Mouse (Mus musculus): ENCODE measurements at regions not wholly inside any gene's neighbourhood (a gene's known extent, or its start where the extent isn't known, plus 50 kb on each side); places are given as distances from the start of the nearest gene placed in this dataset.

DNA sequence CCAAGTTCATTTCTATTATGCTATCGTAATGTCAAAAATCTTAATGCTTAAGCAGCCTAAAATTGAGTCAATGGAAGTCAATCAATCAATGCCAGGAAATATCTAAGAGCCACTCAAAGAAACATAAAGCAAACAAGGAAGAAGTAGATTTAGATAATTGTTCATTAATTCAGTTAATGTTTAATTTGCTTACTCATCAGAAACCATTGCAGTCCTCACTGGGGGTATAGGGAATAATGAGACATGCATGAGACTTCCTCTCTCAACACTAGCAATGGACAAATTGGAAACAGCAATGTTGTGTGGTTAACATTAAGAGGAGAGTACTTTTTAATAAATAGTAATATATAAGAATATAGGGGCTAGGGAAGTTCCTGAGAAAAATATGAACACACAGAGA is 209.9 kb downstream of the Etaa1 start:
- no peak for DNase-seq (ENCODE audit: low spot score in 2 of 2)

DNA sequence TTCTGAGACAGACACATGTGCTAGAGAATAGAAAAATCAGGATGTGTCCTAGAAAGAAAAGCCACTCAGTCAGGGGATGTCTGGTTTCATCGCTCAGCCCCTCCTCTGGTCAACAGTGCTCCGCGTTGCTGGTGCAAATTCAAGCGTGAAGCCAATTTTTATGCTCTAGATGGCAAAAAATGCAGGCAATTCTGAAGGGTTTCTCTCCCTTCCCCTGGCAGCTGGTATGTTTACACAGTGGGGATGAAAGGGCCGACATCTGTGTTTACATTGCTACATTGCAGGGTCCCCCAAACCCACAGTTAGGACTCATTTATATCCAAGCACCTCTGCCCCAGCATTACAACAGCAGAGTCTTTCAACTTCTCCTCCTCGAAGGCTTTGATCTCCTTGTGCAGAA is 203.3 kb downstream of the Etaa1 start:
- DNase-seq (ENCODE audit: low spot score in 2 of 2), result no peak

DNA sequence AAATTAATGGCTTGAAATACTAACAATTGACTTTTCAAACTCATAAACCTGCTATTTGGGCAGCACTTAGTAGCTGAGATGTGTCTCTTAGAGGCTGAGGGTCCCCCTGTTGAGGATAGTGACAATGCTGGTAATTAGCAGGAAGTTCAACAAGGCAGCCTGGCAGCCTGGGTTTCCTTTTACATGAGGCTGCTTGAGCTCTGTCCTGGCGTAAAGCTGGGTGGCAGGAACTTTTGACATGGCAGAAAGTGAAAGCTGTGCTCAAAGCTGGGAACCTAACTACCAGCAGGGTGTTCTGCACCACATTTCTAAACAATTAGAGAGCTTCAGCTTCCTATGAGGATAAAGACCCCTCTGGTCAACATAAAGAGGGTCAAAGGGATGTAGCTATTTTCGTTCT is 194.5 kb downstream of the Etaa1 start:
- no peak for DNase-seq (ENCODE audit: low spot score in 2 of 2)

DNA sequence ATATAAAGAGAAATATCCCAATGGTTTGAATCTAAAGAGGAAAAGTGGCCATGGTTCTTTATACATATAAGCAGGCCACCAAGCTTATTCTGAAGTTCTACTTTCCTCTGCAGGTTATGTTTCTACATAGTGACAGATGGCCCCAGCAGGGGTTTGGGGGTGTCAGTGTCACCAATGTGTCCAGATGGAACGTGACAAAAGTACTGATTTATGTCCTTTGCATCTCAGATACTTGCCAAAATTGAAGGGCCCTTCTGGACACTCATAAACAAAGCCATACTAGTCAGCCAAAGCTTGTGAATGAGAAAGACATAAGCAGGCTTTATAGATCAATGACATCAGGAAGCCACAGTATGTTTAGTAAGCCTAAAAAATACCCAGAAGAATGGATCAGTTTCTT is 190.3 kb downstream of the Etaa1 start:
- no peak for DNase-seq (ENCODE audit: low spot score in 2 of 2)

DNA sequence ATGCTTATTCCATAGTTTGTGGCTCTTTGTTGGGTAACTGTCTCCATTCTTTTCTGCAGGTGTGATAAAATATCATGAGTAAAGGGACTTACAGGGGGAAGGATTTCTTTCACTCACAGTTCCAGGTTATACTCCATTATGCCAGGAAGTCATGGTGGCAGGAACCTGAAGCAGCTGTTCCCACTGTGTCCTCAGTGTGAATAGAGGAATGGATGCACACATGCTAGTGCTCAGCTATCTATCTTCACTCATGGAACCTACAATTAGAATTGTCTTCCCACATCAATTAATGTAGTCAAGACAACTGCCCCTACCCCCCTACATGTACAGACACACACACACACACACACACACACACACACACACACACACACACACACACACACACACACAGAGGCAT is 189.5 kb downstream of the Etaa1 start:
- no peak for DNase-seq (ENCODE audit: low spot score in 2 of 2)

DNA sequence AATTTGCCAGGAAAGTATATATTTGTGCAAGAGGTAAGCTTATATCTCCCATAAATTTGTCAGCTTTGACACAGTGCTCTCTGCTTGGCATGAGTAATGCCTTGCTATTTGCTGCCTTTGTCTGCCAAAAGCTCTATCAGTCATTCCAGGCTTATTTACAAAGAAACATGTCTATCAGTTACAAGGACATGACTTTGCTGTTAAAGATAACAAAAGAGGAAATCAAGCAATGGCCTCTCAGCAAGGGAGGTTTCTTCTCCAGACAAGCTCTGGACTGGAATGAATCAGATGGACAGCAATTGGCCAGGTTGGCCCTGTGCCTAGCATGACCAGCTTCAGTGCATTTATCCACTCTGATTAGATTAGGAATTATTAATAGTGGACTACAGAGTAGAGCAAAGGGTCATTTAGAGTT is 185.3 kb downstream of the Etaa1 start:
- DNase-seq (ENCODE audit: low spot score in 2 of 2), result peak in 1 of 2 experiments; percentile 39

DNA sequence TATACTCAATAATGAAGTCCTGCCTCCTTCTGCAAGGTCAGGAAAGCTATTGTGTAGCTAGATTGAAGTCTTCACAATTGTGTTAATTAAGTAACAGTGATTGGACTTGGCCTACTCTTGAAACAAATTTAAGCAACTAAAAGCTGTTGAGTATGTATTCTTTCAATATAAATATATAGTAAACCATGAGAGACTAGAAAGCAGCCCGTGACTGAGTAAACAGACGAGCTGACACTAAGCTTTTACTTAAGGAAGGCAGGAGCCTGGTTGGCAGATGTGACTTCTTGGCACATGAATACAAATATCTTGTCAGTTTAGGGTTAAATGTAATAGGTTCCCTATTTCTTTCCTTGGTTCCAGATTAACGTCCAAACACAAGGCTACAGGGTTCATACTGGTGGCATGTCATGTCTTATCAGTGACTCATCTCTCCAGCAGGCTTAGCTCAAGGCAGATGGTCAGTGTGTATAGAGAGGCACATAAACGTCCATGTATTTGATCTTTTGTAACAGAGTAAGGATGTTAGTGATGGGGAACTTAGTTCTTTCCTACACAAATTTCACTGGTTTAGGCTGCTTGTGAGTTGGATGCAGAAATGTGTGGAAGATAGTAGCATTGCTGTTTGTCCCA is 184.7 kb downstream of the Etaa1 start:
- DNase-seq (ENCODE audit: low spot score in 2 of 2), result no peak

DNA sequence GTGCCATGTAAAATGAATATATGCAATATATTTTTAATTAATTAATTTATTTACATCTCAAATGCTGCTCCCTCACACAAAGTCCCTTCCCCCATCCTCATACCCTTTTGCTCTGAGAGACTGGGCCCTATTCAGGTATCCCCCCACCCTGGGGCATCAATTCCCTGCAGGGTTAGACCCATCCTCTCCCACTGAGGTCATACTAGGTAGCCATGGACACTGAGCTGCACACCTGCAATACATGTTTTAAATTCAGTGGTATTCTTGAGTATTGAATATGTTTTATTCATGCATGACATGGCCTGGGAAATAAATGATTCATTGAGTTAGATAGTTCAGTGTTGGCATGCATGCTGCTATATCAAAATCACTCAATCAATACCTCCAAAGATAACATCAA is 156.0 kb downstream of the Etaa1 start:
- no peak for DNase-seq (ENCODE audit: low spot score in 2 of 2)

DNA sequence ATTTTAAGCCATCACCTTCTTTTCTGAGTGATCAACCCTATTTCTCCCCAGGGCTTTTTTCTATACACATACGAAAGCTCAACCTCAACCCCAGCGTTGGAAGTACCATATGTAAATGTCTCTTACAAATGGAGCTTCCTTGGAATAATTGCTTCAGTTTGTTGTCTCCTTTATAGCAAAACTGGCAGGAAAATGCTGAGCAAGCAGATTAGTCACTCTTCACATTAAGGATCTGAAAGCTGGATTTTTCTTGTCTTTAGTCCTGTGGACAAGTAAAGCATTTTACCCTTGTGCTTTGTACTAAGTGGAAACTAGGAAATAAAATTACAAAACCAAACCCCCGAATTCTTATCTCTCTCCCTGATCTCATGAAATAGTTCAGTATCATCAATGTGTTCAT is 145.8 kb downstream of the Etaa1 start:
- DNase-seq (ENCODE audit: low spot score in 2 of 2), result no peak

DNA sequence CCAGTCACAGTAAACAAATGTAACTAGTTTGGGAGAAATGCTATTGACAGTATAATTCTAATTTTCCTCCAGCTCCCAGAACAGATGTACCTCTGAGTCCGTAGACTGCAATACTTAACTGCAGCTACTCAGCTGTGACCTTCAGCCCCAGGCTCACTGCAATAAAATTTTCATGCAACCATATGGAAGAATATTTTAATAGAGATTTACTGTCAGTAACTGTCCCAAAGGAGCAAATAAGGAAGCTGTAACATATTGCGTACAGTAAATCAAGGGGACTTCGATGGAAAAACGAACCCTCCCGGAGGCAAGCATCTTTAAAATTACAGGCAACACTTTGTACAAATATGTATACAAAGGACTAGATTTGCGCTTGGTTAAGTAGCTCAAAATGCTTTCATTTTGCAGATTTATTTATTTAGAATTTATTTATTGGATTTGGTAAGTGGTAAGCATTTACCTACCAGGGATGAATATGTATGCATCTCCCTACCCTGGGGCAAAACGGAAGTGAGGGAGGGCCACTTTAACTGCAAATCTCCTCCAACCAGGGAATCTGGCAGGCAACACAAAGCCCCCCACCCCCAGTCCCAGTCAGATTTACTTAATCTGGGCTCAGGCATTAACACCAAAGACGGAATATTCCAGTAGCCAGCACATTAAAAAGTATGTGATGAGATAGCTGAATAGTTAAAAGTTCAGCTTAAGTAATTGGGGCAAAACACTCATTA is 141.7 kb downstream of the Etaa1 start:
- no peak for DNase-seq (ENCODE audit: low spot score in 2 of 2)

DNA sequence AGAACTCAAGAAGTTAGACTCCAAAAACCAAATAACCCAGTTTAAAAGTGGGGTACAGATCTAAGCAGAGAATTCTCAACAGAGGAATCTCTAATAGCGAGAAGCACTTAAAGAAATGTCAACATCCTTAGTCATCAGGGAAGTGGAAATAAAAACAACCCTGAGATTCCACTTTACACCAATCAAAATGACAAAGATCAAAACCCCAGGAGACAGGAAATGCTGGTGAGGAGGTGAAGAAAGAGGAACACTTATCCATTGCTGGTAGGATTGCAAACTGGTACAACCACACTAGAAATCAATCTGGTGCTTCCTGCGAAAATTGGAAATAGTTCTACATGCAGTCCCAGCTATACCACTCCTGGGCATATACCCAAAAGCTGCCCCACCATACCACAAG is 111.0 kb downstream of the Etaa1 start:
- no peak for DNase-seq (ENCODE audit: low spot score in 2 of 2)

DNA sequence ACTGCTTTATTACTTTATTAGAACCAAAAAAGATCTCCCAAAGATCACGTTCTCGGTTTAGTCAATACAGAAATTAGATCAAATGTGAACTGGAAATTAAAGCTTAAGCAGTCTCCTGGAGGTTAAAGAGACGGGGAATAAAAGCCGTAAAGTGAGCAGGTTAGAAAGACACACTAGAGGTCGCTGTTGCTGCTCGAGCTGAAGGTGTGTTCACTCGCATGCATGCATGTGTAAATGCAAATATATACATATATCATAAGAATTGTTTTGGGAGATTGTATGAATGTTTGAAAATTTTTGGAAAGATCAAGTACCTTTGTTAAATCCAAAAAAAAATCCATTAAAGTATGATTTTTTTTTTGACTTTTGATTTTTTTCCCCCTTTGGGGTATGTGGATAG is 101.3 kb downstream of the Etaa1 start:
- no peak for DNase-seq (ENCODE audit: low spot score in 2 of 2)

DNA sequence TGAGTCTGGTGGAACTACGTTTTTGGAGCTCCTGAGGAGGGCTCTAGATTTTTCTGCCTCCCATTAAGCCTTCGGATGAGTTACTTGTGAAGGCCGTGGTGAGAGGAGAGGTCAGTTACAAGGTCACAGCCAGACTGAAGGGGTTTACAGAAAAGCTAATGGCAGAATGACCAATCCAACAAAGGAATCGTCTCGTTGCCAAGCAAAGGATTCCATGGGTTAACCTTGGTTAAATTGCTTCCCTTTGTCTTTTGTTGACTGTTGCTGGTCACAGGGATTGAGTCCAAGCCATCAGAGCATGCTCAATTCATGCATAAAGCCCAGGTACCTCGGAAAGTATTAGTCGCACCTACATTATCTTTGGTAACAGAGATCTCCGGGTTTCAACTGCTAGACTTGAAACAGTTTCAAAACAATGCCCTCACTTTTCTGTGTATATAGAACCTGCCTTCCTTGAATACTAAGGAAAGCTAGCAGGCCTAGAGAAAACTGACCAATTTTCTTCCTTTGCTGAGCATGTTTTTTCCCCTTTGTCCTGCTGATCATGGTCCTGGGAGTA is 100.3 kb downstream of the Etaa1 start:
- no peak for DNase-seq (ENCODE audit: low spot score in 2 of 2)

DNA sequence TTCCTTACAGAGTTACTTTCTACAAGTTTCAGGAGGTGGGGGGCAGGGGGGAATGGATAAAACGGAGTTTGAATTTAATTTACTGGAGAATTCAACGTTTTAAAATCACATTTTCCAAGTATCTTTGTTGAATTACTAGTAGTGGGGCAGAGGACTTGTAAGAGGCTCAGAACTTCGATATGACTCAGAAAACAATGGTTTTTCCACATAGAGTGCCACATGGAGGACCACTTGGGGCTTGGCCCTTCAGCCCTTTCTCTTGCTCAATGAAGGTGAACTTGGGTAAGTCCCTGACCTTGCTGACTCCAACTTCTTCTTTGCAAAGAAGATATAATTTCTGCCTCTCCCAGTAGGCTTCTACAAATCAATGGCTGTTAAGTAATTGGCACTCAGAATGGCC is 99.8 kb downstream of the Etaa1 start:
- no peak for DNase-seq (ENCODE audit: low spot score in 2 of 2)

DNA sequence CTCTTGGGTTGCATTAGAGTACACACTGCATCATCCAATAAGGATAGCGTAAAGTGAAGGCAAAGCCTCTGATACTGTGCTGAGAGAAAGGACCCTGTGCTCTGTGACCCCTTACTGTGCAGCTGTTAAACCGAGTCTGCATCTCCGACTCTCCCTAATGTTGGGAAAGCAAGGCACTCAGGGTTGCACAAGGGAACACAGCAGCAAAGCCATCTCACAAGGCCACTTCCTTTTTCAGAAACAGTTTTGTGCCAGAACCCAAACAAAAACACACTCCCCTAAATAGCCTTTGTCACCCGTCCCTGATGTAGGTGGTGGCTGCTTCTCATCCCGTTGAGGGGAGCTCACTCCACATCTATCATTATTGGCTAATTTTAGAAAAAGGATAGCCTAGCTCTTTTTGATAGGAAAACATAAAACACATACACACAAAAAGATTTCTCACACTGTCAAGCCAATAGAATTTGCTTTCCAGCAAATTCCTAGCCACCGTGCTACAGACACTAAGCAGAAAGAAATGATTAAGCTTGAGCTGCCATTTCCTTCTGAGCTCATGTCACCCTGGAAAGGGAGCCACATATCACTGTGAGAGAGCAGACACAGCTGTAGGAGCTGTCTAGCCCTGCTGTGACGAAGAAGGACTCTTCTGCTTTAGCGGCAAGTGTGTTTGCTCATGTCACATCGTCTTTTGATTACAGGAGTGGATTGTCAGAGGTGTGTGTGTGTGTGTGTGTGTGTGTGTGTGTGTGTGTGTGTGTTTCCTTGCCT is 94.1 kb downstream of the Etaa1 start:
- DNase-seq (ENCODE audit: low spot score in 2 of 2), result no peak

DNA sequence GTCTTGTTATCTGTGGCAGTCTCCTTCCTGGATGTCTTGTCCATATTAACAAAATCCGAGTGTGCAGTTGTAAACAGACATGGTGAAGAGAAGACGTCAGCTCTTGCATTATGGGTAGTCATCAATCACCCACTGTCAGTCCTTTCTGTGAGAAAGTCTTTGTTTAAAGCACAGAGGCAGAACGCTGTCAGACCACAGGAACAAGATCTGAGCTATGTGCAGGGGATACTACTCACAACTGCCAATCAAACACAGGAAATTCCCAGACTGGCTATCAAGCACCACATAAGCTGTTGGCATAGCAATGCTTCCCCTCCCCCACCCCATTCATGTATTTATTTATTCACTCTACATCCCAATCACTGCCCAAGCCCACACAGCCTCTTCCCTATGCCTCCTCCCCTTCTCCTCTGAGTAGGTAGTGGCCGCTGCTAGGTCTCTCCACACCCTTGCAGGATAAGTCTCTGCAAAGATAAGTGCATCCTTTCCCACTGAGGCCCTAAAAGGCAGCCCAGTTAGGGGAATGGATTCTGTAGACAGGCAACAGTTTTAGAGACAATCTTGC is 88.8 kb downstream of the Etaa1 start:
- no peak for DNase-seq (ENCODE audit: low spot score in 2 of 2)

DNA sequence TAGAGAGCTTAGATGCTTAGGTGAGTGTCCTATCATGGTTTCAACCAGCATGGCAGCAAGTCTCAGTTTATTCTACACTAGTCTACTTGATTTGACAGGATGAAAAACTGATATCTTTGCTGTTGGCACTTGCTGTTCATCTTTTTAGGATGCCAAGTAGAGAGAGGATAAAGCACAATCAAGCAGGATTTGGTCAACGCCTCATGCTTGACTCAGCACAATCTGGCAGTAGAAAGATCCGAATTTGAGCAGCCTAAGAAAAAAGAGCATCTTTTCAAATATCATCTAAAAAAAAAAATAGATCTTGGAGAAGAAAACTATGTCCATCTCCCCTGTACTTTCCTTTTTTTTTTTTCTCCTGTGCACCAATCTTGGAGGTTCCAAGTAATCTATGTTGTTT is 83.0 kb downstream of the Etaa1 start:
- no peak for DNase-seq (ENCODE audit: low spot score in 2 of 2)

DNA sequence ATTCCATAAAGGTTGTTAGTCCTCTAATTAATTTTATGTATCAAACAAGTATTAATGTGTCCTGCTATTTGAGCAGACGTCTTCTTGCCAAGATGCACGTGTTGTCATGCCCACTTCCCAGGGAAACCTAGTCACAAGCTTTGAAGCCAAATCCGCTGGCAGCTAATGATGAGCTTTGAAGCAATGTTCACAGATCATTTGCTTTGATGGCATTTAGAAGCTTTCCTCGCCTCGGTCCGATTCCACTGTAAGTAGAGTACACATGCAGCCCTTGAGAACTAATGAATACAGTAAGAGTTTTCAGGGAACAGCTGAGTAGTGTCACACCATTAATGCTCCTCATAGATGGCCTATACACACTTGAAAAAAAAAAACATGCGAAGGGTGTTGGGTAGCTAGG is 81.8 kb downstream of the Etaa1 start:
- no peak for DNase-seq (ENCODE audit: low spot score in 2 of 2)

DNA sequence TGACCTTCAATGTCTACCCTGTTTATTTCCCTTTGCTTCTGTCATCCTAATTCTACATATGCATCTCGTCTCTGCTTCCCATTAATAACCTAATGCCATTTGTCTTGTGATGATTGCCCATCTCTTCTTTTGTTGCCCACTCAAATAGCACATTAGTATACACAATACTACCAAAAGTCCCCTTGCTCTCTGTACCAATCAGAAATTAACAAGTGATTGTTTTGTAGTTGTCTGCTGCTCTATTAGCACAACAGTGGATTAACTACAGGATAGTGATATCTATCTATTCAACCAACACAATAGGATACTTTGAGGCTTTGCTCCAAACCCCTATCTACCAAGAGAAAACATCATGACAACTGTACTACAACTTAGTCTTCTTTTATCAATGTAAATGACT is 70.4 kb downstream of the Etaa1 start:
- DNase-seq (ENCODE audit: low spot score in 2 of 2), result no peak

Measured in urinary bladder, postnatal 4 days (tissue).